Comparison of ENCODE assay signal across 1 mouse cellular context in the genomic region with DNA sequence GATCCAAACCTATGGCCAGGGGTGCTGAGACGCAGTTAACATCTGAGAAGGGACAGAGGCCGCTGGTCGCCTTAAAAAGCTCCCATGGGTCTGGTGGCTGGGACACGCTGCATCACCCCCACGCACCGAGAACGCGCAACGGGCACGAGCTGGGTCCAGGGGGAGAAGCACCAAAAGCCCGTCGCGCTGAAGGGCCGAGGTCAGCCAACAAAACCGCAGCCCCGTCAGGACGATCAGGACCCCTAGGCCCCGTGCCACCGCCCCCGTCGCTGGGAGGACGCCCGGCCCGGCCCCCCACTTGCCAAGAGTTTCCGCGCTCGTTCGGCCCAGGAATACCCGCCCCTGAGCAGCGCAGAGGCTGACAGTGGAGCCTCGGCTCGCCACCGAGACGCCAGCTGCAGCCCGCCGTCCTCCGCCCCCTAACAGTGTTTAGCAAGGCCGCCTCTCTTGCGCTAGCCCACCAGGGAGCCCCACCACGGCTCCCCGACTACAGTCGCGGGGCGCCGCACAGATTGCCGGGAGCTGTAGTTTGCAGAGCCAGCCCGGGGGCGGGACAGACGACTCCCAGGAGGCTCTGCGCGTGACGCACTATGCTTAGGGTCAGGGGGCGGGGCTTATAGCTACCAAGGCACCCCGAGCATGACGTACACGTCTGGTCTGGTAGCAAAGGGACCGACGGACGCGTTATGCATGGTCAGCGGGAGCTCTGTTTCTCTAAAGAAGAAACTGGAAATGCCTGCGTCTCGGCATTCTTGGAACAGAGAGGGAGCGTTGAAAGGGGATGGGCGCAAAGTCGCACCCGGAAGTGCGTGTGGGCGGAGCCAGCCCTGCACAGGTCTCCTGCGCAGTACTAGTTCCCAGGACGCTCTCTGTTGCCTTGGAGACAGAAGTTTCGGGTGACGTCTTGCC.
TF ChIP-seq lines count a peak whose summit lies in the region.

Mib2 (minus strand) TSS at position 510 of the 909 bp plus-strand sequence.

TF ChIP-seq in CH12.LX, 34 proteins besides CTCF, POLR2A, EP300 and RAD21 (continued from another document):
- TF ChIP-seq GABPA (IDR thresholded peaks at IDR 0.05; ENCODE audit: insufficient replicate concordance, low read depth, low read length) (no peak), UBTF (IDR thresholded peaks at IDR 0.05; ENCODE audit: low read depth, low read length) (no peak), SIN3A (IDR thresholded peaks at IDR 0.05; ENCODE audit: low read length) (peak; percentile 98), MAX (IDR thresholded peaks at IDR 0.05; ENCODE audit: low read length) (no peak), ZKSCAN1 (IDR thresholded peaks at IDR 0.05; ENCODE audit: borderline replicate concordance, low read depth, low read length) (no peak), HCFC1 (IDR thresholded peaks at IDR 0.05; ENCODE audit: low read depth, low read length) (peak; percentile 93), NRF1 (IDR thresholded peaks at IDR 0.05; ENCODE audit: low read depth, low read length) (peak; percentile 87), SMC3 (IDR thresholded peaks at IDR 0.05; ENCODE audit: low read depth, low read length) (no peak), MYC (IDR thresholded peaks at IDR 0.05; ENCODE audit: low read depth, low read length) (no peak), ZMIZ1 (IDR thresholded peaks at IDR 0.05; ENCODE audit: low read depth, low read length) (no peak), POLR2AphosphoS2 (IDR thresholded peaks at IDR 0.05; ENCODE audit: low read depth, low read length) (no peak), MAZ (IDR thresholded peaks at IDR 0.05; ENCODE audit: low read depth, low read length) (0 out of 2 replicates have a peak, but pooled peaks have one; percentile 31), TCF12 (IDR thresholded peaks at IDR 0.05; ENCODE audit: low read depth, low read length) (peak; percentile 27; the same call in 1 of the 2 replicates), MXI1 (IDR thresholded peaks at IDR 0.05; ENCODE audit: low read depth, low read length) (peak; percentile 97), MAFK (IDR thresholded peaks at IDR 0.05; ENCODE audit: insufficient replicate concordance, low read length) (no peak), PAX5 (IDR thresholded peaks at IDR 0.05; ENCODE audit: low read length) (no peak), ETS1 (conservative IDR thresholded peaks at IDR 0.05; ENCODE audit: low read depth, low read length) (peak; percentile 32; the same call in 1 of the 2 replicates), BHLHE40 (IDR thresholded peaks at IDR 0.05; ENCODE audit: low read depth, low read length) (peak; percentile 46; the same call in 1 of the 2 replicates), NELFE (IDR thresholded peaks at IDR 0.05; ENCODE audit: low read depth, low read length) (no peak), ZC3H11A (IDR thresholded peaks at IDR 0.05; ENCODE audit: low read depth, low read length) (no peak), KAT2A (IDR thresholded peaks at IDR 0.05; ENCODE audit: insufficient replicate concordance, low read length) (peak; percentile 85; the same call in 1 of the 2 replicates), CHD1 (IDR thresholded peaks at IDR 0.05; ENCODE audit: low read depth, low read length) (no peak), USF1 (IDR thresholded peaks at IDR 0.05; ENCODE audit: low read depth, low read length) (peak; percentile 34; the same call in 1 of the 2 replicates)
